12 mouse cellular contexts compared by ENCODE assay signal in genomic region chr7:115734137-115734536, GRCm38 (mm10).
DNase-seq lines count a peak whose midpoint lies in the region; ATAC-seq and TF ChIP-seq lines count a peak whose summit lies in the region.
"Had no signal": no experiment of that assay in that cellular context is flagged by ENCODE, and none has a peak within 500 bp of the region (broad histone marks: within the 10 kb centered on the region; RNA-seq: fewer than 3 reads in every experiment).

No protein-coding gene starts in this region.

- ATAC-seq in liver, postnatal 0 days = no peak
- no peak for ATAC-seq in liver, embryonic 12.5 days
- ATAC-seq in hematopoietic stem cell, adult 5-6 weeks (replicated peaks in 1 of 2; ENCODE audit: insufficient read depth in 1 of 2, low FRiP score in 2 of 2, low TSS enrichment in 1 of 2, low read depth in 1 of 2, poor library complexity in 2 of 2, severe bottlenecking in 2 of 2) = peak; percentile 22 to 25; a peak in 2 of 4 replicates
- ATAC-seq in kidney, embryonic 15.5 days (replicated peaks; ENCODE audit: low FRiP score) = no peak

- intact Hi-C loops in left cerebral cortex, postnatal 36 days (cut with DNase I) = no loop called here

- H3K9me3 ChIP-seq in liver, postnatal 0 days (ENCODE audit: low read length) = no peaks in the 10 kb centered on the region
- H3K9me3 ChIP-seq in liver, embryonic 12.5 days (replicated peaks) = no peaks in the 10 kb centered on the region
- no peaks in the 10 kb centered on the region for H3K9me3 ChIP-seq in kidney, embryonic 15.5 days (replicated peaks)

- H3K4me2 ChIP-seq in liver, postnatal 0 days (ENCODE audit: low read depth, low read length) = no peak overlapping the region
- H3K4me2 ChIP-seq in liver, embryonic 12.5 days = no peak overlapping the region
- no peak overlapping the region for H3K4me2 ChIP-seq in kidney, embryonic 15.5 days

- H3K4me1 ChIP-seq in liver, postnatal 0 days (ENCODE audit: insufficient read depth) = no peaks in the 10 kb centered on the region
- no peaks in the 10 kb centered on the region for H3K4me1 ChIP-seq in liver, embryonic 12.5 days
- no peaks in the 10 kb centered on the region for H3K4me1 ChIP-seq in kidney, embryonic 15.5 days

- TF ChIP-seq EP300 in liver, postnatal 0 days (IDR thresholded peaks at IDR 0.05; ENCODE audit: low read depth) = no peak

- H3K4me3 ChIP-seq in liver, postnatal 0 days (ENCODE audit: low read depth, low read length) = no peak overlapping the region
- H3K4me3 ChIP-seq in liver, embryonic 12.5 days = no peak overlapping the region
- no peak overlapping the region for H3K4me3 ChIP-seq in kidney, embryonic 15.5 days (replicated peaks)
- H3K4me3 ChIP-seq: gastrocnemius, adult 2 months had no signal

- no peaks in the 10 kb centered on the region for H3K27me3 ChIP-seq in liver, postnatal 0 days (ENCODE audit: insufficient read depth, low read length)
- H3K27me3 ChIP-seq in liver, embryonic 12.5 days (replicated peaks) = no peaks in the 10 kb centered on the region
- H3K27me3 ChIP-seq in kidney, embryonic 15.5 days = no peaks in the 10 kb centered on the region

- TF ChIP-seq CTCF in liver, postnatal 0 days (IDR thresholded peaks at IDR 0.05; ENCODE audit: low read depth) = no peak

- 32% methylated on average over 7 of the region's 7 CpGs for WGBS in liver, postnatal 0 days (ENCODE audit: insufficient replicate concordance)
- WGBS in liver, embryonic 12.5 days (ENCODE audit: insufficient replicate concordance) = 54% methylated on average over 7 of the region's 7 CpGs
- 75% methylated on average over 7 of the region's 7 CpGs for WGBS in kidney, embryonic 15.5 days

- no peaks in the 10 kb centered on the region for H3K36me3 ChIP-seq in liver, postnatal 0 days (replicated peaks; ENCODE audit: insufficient read depth, low read length)
- 0 out of 2 replicates have a peak, but pooled peaks cover 3% of the 10 kb centered on the region for H3K36me3 ChIP-seq in liver, embryonic 12.5 days
- no peaks in the 10 kb centered on the region for H3K36me3 ChIP-seq in kidney, embryonic 15.5 days

- H3K9ac ChIP-seq in liver, postnatal 0 days (replicated peaks) = no peak overlapping the region
- no peak overlapping the region for H3K9ac ChIP-seq in liver, embryonic 12.5 days
- H3K9ac ChIP-seq in kidney, embryonic 15.5 days = no peak overlapping the region

- H3K27ac ChIP-seq in liver, postnatal 0 days (ENCODE audit: low read depth) = no peak overlapping the region
- H3K27ac ChIP-seq in liver, embryonic 12.5 days = no peak overlapping the region
- no peak overlapping the region for H3K27ac ChIP-seq in kidney, embryonic 15.5 days
- H3K27ac ChIP-seq: gastrocnemius, adult 2 months had no signal

- DNase-seq in liver, postnatal 0 days = peak; percentile 44
- DNase-seq in MEL-GATA-1-ER (ENCODE audit: extremely low read depth, low read depth) = peak; percentile 3
- DNase-seq in thymus, postnatal 0 days (ENCODE audit: low spot score) = peak; percentile 50
- no peak for DNase-seq in embryo, embryonic 10 days (ENCODE audit: low spot score)
- no peak for DNase-seq in left cerebral cortex, postnatal 36 days (ENCODE audit: low spot score in 2 of 2)
- DNase-seq: cerebellum, postnatal 10 days; gastrocnemius, adult 2 months; kidney, postnatal 36 days; lung, adult 2 months had no signal

Comparison
In these comparisons a context has a peak if more than half of its experiments do, and no peak if none do; other contexts are left out.
1. ATAC-seq: peak in hematopoietic stem cell, adult 5-6 weeks (2 of 2); none in liver, postnatal 0 days (single experiment), liver, embryonic 12.5 days (single experiment) and kidney, embryonic 15.5 days (single experiment).
2. DNase-seq: peak in liver, postnatal 0 days (single experiment), MEL-GATA-1-ER (single experiment) and thymus, postnatal 0 days (single experiment); none in embryo, embryonic 10 days (single experiment) and left cerebral cortex, postnatal 36 days (0 of 2).